27 mouse cellular contexts compared by ENCODE assay signal in the genomic region with DNA sequence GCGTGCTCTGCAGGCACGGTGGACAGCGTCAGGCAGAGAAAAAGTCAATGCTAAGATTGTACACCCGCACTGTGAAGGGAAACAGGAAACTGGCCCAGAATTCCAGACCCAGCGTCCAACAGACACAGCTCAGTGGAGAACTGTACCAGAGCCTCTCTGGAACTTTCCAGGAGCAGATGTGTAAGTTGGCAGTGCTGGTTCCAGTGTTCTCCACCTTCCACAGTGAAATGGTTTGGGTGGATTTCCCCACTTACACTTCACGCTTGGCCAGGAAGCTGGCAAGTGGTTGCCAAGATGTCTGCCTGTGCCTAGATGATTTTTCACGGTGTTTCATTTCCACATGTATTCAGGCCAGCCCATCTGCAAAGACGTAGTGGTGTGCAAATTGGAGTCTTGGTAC. TPM values are rescaled to one million over a fixed set of nuclear protein-coding genes. Genes with fewer than 3 reads are reported as not detected.
DNase-seq lines count a peak whose midpoint lies in the region; ATAC-seq lines count a peak whose summit lies in the region.
"Had no signal": no experiment of that assay in that cellular context is flagged by ENCODE, and none has a peak within 500 bp of the region (broad histone marks: within the 10 kb centered on the region; RNA-seq: fewer than 3 reads in every experiment).

No protein-coding gene starts in this region.

- no peak for DNase-seq in frontal cortex, postnatal 10 days (ENCODE audit: low spot score in 2 of 2)
- DNase-seq in right cerebral cortex, postnatal 25 days: peak; percentile 20
- no peak for DNase-seq in right cerebral cortex, postnatal 4 days
- DNase-seq: adrenal gland, adult 8-10 months; adrenal gland, postnatal 14 days; adrenal gland, postnatal 36 days; cerebellum, adult 11-12 months; cerebellum, adult 8-10 months; cerebellum, adult 9-11 months; cerebellum, postnatal 14 days; cerebellum, postnatal 36 days; embryo, embryonic 11 days had no signal

- ATAC-seq in frontal cortex, adult (ENCODE audit: low TSS enrichment): peak; percentile 55; the same call in 1 of the 2 replicates
- no peak for ATAC-seq in CD4-positive, CD25-positive, alpha-beta regulatory T cell, adult 4 months
- ATAC-seq: activated CD4-positive, CD25-positive, alpha-beta regulatory T cell, adult 4 months; forebrain, embryonic 14.5 days; forebrain, embryonic 16.5 days; Patski had no signal

RNA-seq across cellular contexts. Expression of a gene that starts 8.8 kb away (rescaled TPM):
- 1 to 10 TPM in 1 of 2 experiments, not detected in 1; 3.6 TPM for polyA plus RNA-seq in CD4-positive, CD25-positive, alpha-beta regulatory T cell, adult 4 months (2017; shearing (Covaris generic))
- polyA plus RNA-seq: brain, embryonic 14.5 days; C2C12; embryonic facial prominence, embryonic 11.5 days; embryonic facial prominence, embryonic 13.5 days; embryonic facial prominence, embryonic 15.5 days; erythroblast, embryonic 14.5 days; forebrain, embryonic 10.5 days; forebrain, embryonic 12.5 days; forebrain, embryonic 14.5 days; forebrain, embryonic 16.5 days; G1E had no signal

RNA-seq across cellular contexts. Expression of a gene that starts 32.8 kb away (rescaled TPM):
- polyA plus RNA-seq in CD4-positive, CD25-positive, alpha-beta regulatory T cell, adult 4 months (2017; shearing (Covaris generic)): 1 to 10 TPM in 1 of 2 experiments, not detected in 1; 1.1 TPM
- polyA plus RNA-seq: activated CD4-positive, CD25-positive, alpha-beta regulatory T cell, adult 4 months; erythroblast, embryonic 14.5 days; G1E had no signal
